Mouse (Mus musculus): ENCODE data around the gene Adamts20. TPM values are rescaled to one million over a fixed set of nuclear protein-coding genes. Genes with fewer than 3 reads are reported as not detected.

Gene Adamts20
- polyA plus RNA-seq, 1 experiment from 2014 or later = 4.3 TPM

DNA sequence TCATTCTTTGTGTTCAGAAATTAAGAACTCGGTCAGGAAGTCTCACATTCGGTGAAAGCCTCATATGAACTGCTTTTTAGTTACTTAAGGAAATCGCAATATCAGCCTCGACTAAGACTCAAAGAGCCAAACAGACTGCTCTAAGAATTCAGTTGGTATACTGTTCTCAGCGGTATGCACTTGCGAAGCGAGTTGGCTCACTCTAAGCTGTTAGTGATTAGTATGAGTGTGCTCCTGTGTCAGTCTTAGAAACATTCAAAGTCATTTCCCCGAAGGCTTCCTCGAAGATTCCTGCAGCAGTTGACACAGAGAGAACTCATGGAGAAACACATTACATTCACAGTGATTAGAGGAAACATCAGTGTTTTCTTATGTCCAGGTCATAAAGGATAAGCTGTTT is 4.1 kb downstream of the Adamts20 start:
- no peaks in the 10 kb centered on the region for H3K36me3 ChIP-seq (ENCODE audit: control insufficient read depth, insufficient read depth, low read length)
- H3K9me3 ChIP-seq (ENCODE audit: control insufficient read depth, low read length) = no peaks in the 10 kb centered on the region
- H3K4me1 ChIP-seq (replicated peaks; ENCODE audit: control insufficient read depth, insufficient read depth, low read length) = no peaks in the 10 kb centered on the region
- H3K4me3 ChIP-seq (ENCODE audit: low read depth, low read length) = no peak overlapping the region
- H3K9ac ChIP-seq (ENCODE audit: low read depth, low read length) = no peak overlapping the region
- no peaks in the 10 kb centered on the region for H3K27me3 ChIP-seq (ENCODE audit: control insufficient read depth, insufficient read depth, low read length)
- ATAC-seq (ENCODE audit: low FRiP score) (no peak), DNase-seq (ENCODE audit: low spot score) (no peak)
- no peak overlapping the region for H3K4me2 ChIP-seq (replicated peaks; ENCODE audit: low read depth, low read length)
- no peak overlapping the region for H3K27ac ChIP-seq (ENCODE audit: low read depth, low read length)
- 58% methylated on average over 9 of the region's 9 CpGs for WGBS

DNA sequence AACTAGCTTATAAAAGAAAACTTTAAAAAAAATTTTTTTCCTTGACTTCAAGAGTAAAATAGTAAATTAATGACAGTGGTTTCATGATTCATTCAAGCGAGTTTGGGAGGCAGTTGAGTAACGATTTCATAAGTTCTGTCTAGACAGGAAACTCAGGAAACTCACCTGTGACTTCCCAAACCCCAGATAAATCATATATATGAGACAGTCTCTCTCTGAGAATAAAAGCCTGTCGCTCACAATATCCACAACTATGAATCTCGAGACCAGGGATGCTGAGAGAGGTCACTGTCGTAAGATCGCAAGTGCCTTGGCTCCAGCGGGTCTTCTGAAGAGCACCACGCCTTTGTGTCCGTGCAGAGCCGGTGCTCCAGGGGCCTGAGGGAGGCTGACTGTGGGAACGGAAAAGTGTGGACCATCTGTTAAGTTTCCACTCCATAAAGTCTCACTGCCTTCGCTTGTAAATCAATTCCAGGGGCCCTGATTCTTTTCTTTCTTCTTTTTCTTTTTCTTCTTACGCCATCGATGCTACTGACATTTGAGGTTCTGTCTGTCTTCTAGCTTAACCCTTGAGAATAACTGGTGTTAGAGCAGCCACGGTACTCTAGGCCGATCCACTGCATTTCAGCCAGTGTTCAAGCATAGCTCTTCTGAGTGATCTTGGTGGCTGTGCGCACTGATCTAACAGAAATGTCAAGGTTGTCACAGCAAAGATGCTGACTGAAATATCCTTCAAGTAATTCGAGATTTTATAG is 7.4 kb downstream of the Adamts20 start:
- no peaks in the 10 kb centered on the region for H3K36me3 ChIP-seq (ENCODE audit: control insufficient read depth, insufficient read depth, low read length)
- no peaks in the 10 kb centered on the region for H3K4me1 ChIP-seq (replicated peaks; ENCODE audit: control insufficient read depth, insufficient read depth, low read length)
- H3K4me2 ChIP-seq (replicated peaks; ENCODE audit: low read depth, low read length) = no peak overlapping the region
- DNase-seq (ENCODE audit: low spot score) (no peak), ATAC-seq (ENCODE audit: low FRiP score) (no peak)
- 76% methylated on average over 18 of the region's 18 CpGs for WGBS
- no peak overlapping the region for H3K4me3 ChIP-seq (ENCODE audit: low read depth, low read length)
- H3K27me3 ChIP-seq (ENCODE audit: control insufficient read depth, insufficient read depth, low read length) = no peaks in the 10 kb centered on the region
- H3K9ac ChIP-seq (ENCODE audit: low read depth, low read length) = no peak overlapping the region
- H3K9me3 ChIP-seq (ENCODE audit: control insufficient read depth, low read length) = no peaks in the 10 kb centered on the region
- no peak overlapping the region for H3K27ac ChIP-seq (ENCODE audit: low read depth, low read length)

DNA sequence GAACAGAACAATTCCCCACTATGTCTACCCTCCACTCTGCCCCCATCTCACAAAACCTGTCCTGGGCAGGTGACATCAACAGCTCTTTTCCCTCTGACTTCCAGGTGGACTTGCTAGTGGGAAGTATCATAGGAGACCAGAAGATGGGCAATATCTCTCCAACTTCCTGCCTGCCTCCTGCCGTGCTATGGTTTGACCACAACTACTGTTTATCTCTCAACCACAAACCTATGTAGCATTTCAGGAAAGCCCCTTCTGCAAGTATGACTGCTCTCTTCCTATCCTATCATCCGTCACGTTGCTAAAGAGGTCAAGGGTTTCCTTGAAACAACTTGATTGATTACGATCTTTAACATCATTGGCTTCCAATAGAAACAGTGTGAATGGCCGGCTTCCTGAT is 12.4 kb downstream of the Adamts20 start:
- H3K27me3 ChIP-seq (ENCODE audit: control insufficient read depth, insufficient read depth, low read length) = no peaks in the 10 kb centered on the region
- DNase-seq (ENCODE audit: low spot score) = no peak
- no peak overlapping the region for H3K4me3 ChIP-seq (ENCODE audit: low read depth, low read length)
- no peak overlapping the region for H3K9ac ChIP-seq (ENCODE audit: low read depth, low read length)
- H3K36me3 ChIP-seq (ENCODE audit: control insufficient read depth, insufficient read depth, low read length) = no peaks in the 10 kb centered on the region
- WGBS = 86% methylated on average over 5 of the region's 5 CpGs
- H3K4me1 ChIP-seq (replicated peaks; ENCODE audit: control insufficient read depth, insufficient read depth, low read length) = no peaks in the 10 kb centered on the region
- H3K27ac ChIP-seq (ENCODE audit: low read depth, low read length) = no peak overlapping the region
- no peak for ATAC-seq (ENCODE audit: low FRiP score)
- H3K4me2 ChIP-seq (replicated peaks; ENCODE audit: low read depth, low read length) = no peak overlapping the region
- H3K9me3 ChIP-seq (ENCODE audit: control insufficient read depth, low read length) = no peaks in the 10 kb centered on the region

DNA sequence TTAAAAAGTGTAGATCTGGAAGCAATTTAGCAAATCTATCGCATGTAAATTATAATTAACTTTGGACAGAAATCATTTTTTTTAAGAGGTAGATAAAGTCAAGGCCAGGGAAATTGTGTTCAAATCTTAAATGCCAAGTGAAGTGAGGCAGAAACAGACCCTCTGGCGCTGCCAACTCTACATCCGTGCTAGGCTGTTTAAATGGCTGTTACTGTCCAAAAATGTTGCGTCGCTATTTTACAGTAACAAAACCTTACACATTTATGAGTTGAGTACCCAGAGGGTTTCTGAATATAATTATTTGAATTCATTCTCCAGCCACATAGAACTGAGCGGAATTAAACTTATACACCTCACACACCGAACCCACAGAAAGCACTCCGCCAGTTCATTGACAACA is 13.6 kb downstream of the Adamts20 start:
- DNase-seq (ENCODE audit: low spot score) = no peak
- Histone ChIP-seq H3K36me3 (ENCODE audit: control insufficient read depth, insufficient read depth, low read length) (no peaks in the 10 kb centered on the region), H3K27me3 (ENCODE audit: control insufficient read depth, insufficient read depth, low read length) (no peaks in the 10 kb centered on the region), H3K27ac (ENCODE audit: low read depth, low read length) (no peak overlapping the region), H3K9ac (ENCODE audit: low read depth, low read length) (no peak overlapping the region), H3K4me1 (replicated peaks; ENCODE audit: control insufficient read depth, insufficient read depth, low read length) (no peaks in the 10 kb centered on the region), H3K4me3 (ENCODE audit: low read depth, low read length) (no peak overlapping the region), H3K9me3 (ENCODE audit: control insufficient read depth, low read length) (no peaks in the 10 kb centered on the region), H3K4me2 (replicated peaks; ENCODE audit: low read depth, low read length) (no peak overlapping the region)
- 96% methylated on average over 8 of the region's 8 CpGs for WGBS
- no peak for ATAC-seq (ENCODE audit: low FRiP score)

DNA sequence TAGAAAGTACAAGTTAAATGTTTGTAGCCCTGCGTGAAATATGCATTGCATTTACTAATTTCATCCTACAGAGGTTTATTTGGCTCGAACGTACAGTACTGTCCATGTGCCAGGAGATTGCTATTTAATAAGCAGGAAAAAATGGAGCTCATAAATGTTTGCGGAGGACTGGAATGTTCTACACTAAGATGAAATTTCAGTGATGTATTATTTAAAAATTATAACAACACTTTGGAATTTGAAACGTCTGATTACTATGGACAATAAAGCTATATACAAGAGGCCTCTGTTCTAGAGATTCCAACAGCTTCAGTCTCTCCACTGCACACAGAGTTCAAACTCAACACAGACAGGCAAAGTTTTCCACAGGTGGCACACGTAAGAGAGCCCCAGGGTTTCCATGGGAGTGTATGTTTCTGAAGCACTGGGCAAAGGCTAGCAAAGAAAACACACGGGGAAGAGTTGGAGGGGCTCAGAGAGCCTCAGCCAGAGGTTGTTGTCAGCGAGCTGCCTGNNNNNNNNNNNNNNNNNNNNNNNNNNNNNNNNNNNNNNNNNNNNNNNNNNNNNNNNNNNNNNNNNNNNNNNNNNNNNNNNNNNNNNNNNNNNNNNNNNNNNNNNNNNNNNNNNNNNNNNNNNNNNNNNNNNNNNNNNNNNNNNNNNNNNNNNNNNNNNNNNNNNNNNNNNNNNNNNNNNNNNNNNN is 20.6 kb downstream of the Adamts20 start:
- 67% methylated on average over 8 of the region's 8 CpGs for WGBS
- Histone ChIP-seq H3K9me3 (ENCODE audit: control insufficient read depth, low read length) (no peaks in the 10 kb centered on the region), H3K36me3 (ENCODE audit: control insufficient read depth, insufficient read depth, low read length) (no peaks in the 10 kb centered on the region), H3K9ac (ENCODE audit: low read depth, low read length) (no peak overlapping the region), H3K27ac (ENCODE audit: low read depth, low read length) (no peak overlapping the region), H3K27me3 (ENCODE audit: control insufficient read depth, insufficient read depth, low read length) (no peaks in the 10 kb centered on the region), H3K4me2 (replicated peaks; ENCODE audit: low read depth, low read length) (no peak overlapping the region), H3K4me3 (ENCODE audit: low read depth, low read length) (no peak overlapping the region), H3K4me1 (replicated peaks; ENCODE audit: control insufficient read depth, insufficient read depth, low read length) (peaks cover 3% of the 10 kb centered on the region; the same call in 1 of the 2 replicates)
- DNase-seq (ENCODE audit: low spot score) (no peak), ATAC-seq (ENCODE audit: low FRiP score) (no peak)

DNA sequence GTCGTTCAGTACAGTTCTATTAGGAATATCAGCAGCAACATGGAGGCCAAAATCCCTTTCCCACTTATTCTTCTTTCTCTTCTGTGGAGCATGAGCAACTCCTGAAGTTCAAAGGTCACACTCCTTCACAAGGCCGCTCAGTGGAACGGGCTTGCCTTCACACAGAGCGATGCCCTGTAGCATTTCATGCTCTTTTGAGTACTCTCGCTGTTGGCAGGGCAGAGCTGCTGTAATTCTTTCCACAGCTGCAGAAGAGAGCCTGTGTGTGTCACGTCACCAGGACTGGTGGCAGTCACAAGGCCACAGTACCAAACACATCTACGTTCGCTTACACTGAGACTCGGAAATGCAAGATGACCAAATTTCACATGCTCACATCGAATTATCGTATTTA is 21.2 kb downstream of the Adamts20 start:
- 66% methylated on average over 11 of the region's 11 CpGs for WGBS
- H3K27me3 ChIP-seq (ENCODE audit: control insufficient read depth, insufficient read depth, low read length) = no peaks in the 10 kb centered on the region
- no peak overlapping the region for H3K9ac ChIP-seq (ENCODE audit: low read depth, low read length)
- no peak overlapping the region for H3K27ac ChIP-seq (ENCODE audit: low read depth, low read length)
- H3K4me2 ChIP-seq (replicated peaks; ENCODE audit: low read depth, low read length) = no peak overlapping the region
- H3K36me3 ChIP-seq (ENCODE audit: control insufficient read depth, insufficient read depth, low read length) = no peaks in the 10 kb centered on the region
- H3K4me1 ChIP-seq (replicated peaks; ENCODE audit: control insufficient read depth, insufficient read depth, low read length) = peaks cover 3% of the 10 kb centered on the region; the same call in 1 of the 2 replicates
- H3K4me3 ChIP-seq (ENCODE audit: low read depth, low read length) = no peak overlapping the region
- no peak for DNase-seq (ENCODE audit: low spot score)
- H3K9me3 ChIP-seq (ENCODE audit: control insufficient read depth, low read length) = no peaks in the 10 kb centered on the region
- no peak for ATAC-seq (ENCODE audit: low FRiP score)

DNA sequence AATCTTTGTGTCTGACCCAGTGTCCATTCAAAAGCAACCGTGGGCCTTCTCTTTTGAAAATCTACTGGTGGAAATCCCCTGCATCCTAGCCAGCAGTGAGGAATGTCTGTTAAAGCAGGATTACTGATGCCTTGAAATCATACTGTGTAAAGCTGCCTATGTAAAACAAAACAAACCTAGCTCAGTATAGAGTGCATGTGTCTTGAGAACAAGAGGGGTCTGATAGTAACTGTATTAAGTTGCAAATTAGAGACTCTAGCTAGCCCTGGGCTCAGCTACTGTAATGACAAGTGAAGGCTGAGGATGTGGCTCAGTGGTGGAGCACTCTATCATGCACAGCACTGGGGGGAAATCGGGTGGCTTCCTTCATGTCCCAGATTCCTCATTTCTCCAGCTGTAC is 22.2 kb downstream of the Adamts20 start:
- Histone ChIP-seq H3K4me2 (replicated peaks; ENCODE audit: low read depth, low read length) (no peak overlapping the region), H3K27me3 (ENCODE audit: control insufficient read depth, insufficient read depth, low read length) (no peaks in the 10 kb centered on the region), H3K4me1 (replicated peaks; ENCODE audit: control insufficient read depth, insufficient read depth, low read length) (peaks cover 3% of the 10 kb centered on the region; the same call in 1 of the 2 replicates), H3K9me3 (ENCODE audit: control insufficient read depth, low read length) (no peaks in the 10 kb centered on the region), H3K36me3 (ENCODE audit: control insufficient read depth, insufficient read depth, low read length) (no peaks in the 10 kb centered on the region), H3K9ac (ENCODE audit: low read depth, low read length) (no peak overlapping the region), H3K27ac (ENCODE audit: low read depth, low read length) (no peak overlapping the region), H3K4me3 (ENCODE audit: low read depth, low read length) (no peak overlapping the region)
- ATAC-seq (ENCODE audit: low FRiP score) = no peak
- 40% methylated on average over 2 of the region's 2 CpGs for WGBS
- no peak for DNase-seq (ENCODE audit: low spot score)

DNA sequence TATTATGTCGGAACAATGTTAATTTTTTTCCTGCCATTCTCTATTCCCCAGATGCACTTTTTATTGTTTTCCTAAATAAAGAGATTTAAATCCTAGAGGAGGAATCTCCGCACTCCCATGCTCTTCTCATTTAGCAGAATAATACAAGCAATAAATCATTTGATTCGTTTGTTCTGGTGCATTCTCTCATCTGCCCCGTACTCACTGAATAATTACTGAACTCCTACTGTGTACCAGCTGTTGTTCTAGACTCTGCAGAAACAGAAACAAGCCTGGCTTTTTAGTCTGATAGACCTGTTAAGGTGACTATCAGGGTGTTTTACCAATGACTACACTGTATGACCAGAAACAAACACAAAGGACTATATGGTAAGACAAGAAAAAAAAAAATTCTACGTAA is 29.7 kb downstream of the Adamts20 start:
- H3K4me1 ChIP-seq (replicated peaks; ENCODE audit: control insufficient read depth, insufficient read depth, low read length) = no peaks in the 10 kb centered on the region
- no peak overlapping the region for H3K4me2 ChIP-seq (replicated peaks; ENCODE audit: low read depth, low read length)
- no peaks in the 10 kb centered on the region for H3K27me3 ChIP-seq (ENCODE audit: control insufficient read depth, insufficient read depth, low read length)
- H3K9me3 ChIP-seq (ENCODE audit: control insufficient read depth, low read length) = no peaks in the 10 kb centered on the region
- ATAC-seq (ENCODE audit: low FRiP score) (no peak; the same call in 1 of the 2 replicates), DNase-seq (ENCODE audit: low spot score) (no peak)
- WGBS = 63% methylated on average over 5 of the region's 5 CpGs
- H3K9ac ChIP-seq (ENCODE audit: low read depth, low read length) = no peak overlapping the region
- no peaks in the 10 kb centered on the region for H3K36me3 ChIP-seq (ENCODE audit: control insufficient read depth, insufficient read depth, low read length)
- H3K27ac ChIP-seq (ENCODE audit: low read depth, low read length) = no peak overlapping the region
- H3K4me3 ChIP-seq (ENCODE audit: low read depth, low read length) = no peak overlapping the region
